Mouse (Mus musculus) hindbrain, embryonic 15.5 days (tissue): ENCODE data around the gene Pnck. TPM values are rescaled to one million over a fixed set of nuclear protein-coding genes. Genes with fewer than 3 reads are reported as not detected.
A peak's percentile ranks its signal among the peaks of the same experiment; 100 is the strongest.

ENCODE experiments used
- ATAC-seq: fragments of 200-750 bp; cut with Nextera tagmentation; 2 replicates; pipeline ENCODE4 v1.8.0; 2017; ENCODE audit warnings: low read depth, moderate number of reproducible peaks, moderate TSS enrichment; ENCODE audit not compliant: low FRiP score
- H3K27ac ChIP-seq: fragments of 300-500 bp; sonication (generic); replicated peaks from 2 replicates; pipeline ENCODE4 v1.5.1; 2015; ENCODE audit warnings: mild to moderate bottlenecking, inconsistent platforms
- H3K27me3 ChIP-seq: fragments of 300-500 bp; sonication (generic); 2 replicates; pipeline ENCODE4 v1.6.1; 2015; ENCODE audit warnings: control low read depth, inconsistent platforms
- H3K36me3 ChIP-seq: fragments of 300-500 bp; sonication (generic); 2 replicates; pipeline ENCODE4 v1.6.1; 2015; ENCODE audit warnings: control low read depth, inconsistent platforms
- H3K4me1 ChIP-seq: fragments of 300-500 bp; sonication (generic); replicated peaks from 2 replicates; pipeline ENCODE4 v1.6.1; 2015; ENCODE audit warnings: control low read depth, inconsistent platforms
- H3K4me2 ChIP-seq: fragments of 300-500 bp; sonication (generic); 2 replicates; pipeline ENCODE4 v1.6.1; 2015; ENCODE audit warnings: moderate library complexity, mild to moderate bottlenecking, inconsistent platforms
- H3K4me3 ChIP-seq: fragments of 300-500 bp; sonication (generic); 2 replicates; pipeline ENCODE4 v1.5.1; 2015; ENCODE audit warnings: mild to moderate bottlenecking, inconsistent platforms
- H3K9ac ChIP-seq: fragments of 300-500 bp; sonication (generic); 2 replicates; pipeline ENCODE4 v1.6.1; 2015; ENCODE audit warnings: inconsistent platforms
- H3K9me3 ChIP-seq: fragments of 300-500 bp; sonication (generic); 2 replicates; pipeline ENCODE4 v1.6.1; 2016; ENCODE audit warnings: control low read depth, inconsistent platforms
- WGBS: fragments of 180-500 bp; shearing (Covaris S2); methylation state at CpG from one replicate; pipeline ENCODE4 v1.1.7; 2015; 5-methylcytosine and 5-hydroxymethylcytosine counted together
- polyA plus RNA-seq: library from polyadenylated mRNA; unstranded; fragments of >200 nt; fragmentation: Nextera tagmentation; extraction: Ambion mirVana; gene quantifications from 2 replicates; pipeline ENCODE4 v1.2.1, GENCODE M21; 2015

Pnck gene
- polyA plus RNA-seq, 1 experiment from 2014 or later = 175 TPM

- no peak for ATAC-seq
- peak overlapping the region; percentile 74 for H3K4me2 ChIP-seq
- no peaks in the 10 kb centered on the region for H3K36me3 ChIP-seq
- H3K4me3 ChIP-seq = peak overlapping the region; percentile 37
- 19% methylated on average over 18 of the region's 19 CpGs for WGBS
- H3K9ac ChIP-seq = no peak overlapping the region
- H3K4me1 ChIP-seq = peaks cover 16% of the 10 kb centered on the region
- no peaks in the 10 kb centered on the region for H3K9me3 ChIP-seq
- no peak overlapping the region for H3K27ac ChIP-seq
- peaks cover 51% of the 10 kb centered on the region for H3K27me3 ChIP-seq
Observed at GRCm38 (mm10) chrX:73637415-73637814, 22.5 kb downstream of the Pnck start.

- H3K4me3 ChIP-seq = peak overlapping the region; percentile 26
- ATAC-seq = no peak
- H3K27me3 ChIP-seq = peaks cover 42% of the 10 kb centered on the region
Observed at GRCm38 (mm10) chrX:73635425-73635824, 24.5 kb downstream of the Pnck start.

GRCm38 (mm10) chrX:73626981-73627380, 32.9 kb downstream of the Pnck start:
- no peak for ATAC-seq
- Histone ChIP-seq H3K36me3 (no peaks in the 10 kb centered on the region), H3K9ac (no peak overlapping the region), H3K27ac (no peak overlapping the region), H3K9me3 (no peaks in the 10 kb centered on the region), H3K4me2 (no peak overlapping the region), H3K4me3 (no peak overlapping the region), H3K4me1 (no peaks in the 10 kb centered on the region), H3K27me3 (no peaks in the 10 kb centered on the region)

More at GRCm38 (mm10) chrX:73635425-73635824, 24.5 kb downstream of the Pnck start:
- Histone ChIP-seq H3K4me1 (peaks cover 16% of the 10 kb centered on the region), H3K9ac (no peak overlapping the region), H3K27ac (no peak overlapping the region), H3K9me3 (no peaks in the 10 kb centered on the region), H3K4me2 (peak overlapping the region; percentile 50), H3K36me3 (no peaks in the 10 kb centered on the region)
- WGBS = 20% methylated on average over 14 of the region's 19 CpGs

- H3K4me2 ChIP-seq = no peak overlapping the region
- no peaks in the 10 kb centered on the region for H3K9me3 ChIP-seq
- H3K27me3 ChIP-seq = no peaks in the 10 kb centered on the region
- H3K4me1 ChIP-seq = no peaks in the 10 kb centered on the region
- no peak overlapping the region for H3K4me3 ChIP-seq
- H3K9ac ChIP-seq = no peak overlapping the region
- 89% methylated on average over 2 of the region's 2 CpGs for WGBS
- no peaks in the 10 kb centered on the region for H3K36me3 ChIP-seq
- no peak for ATAC-seq
- no peak overlapping the region for H3K27ac ChIP-seq
Observed at GRCm38 (mm10) chrX:73619890-73620289, 40.0 kb downstream of the Pnck start.

GRCm38 (mm10) chrX:73619401-73619800, 40.5 kb downstream of the Pnck start:
- Histone ChIP-seq H3K27me3 (no peaks in the 10 kb centered on the region), H3K9ac (no peak overlapping the region), H3K4me3 (no peak overlapping the region), H3K27ac (no peak overlapping the region), H3K36me3 (no peaks in the 10 kb centered on the region), H3K9me3 (no peaks in the 10 kb centered on the region), H3K4me2 (no peak overlapping the region), H3K4me1 (no peaks in the 10 kb centered on the region)
- ATAC-seq = no peak

- H3K9me3 ChIP-seq = no peaks in the 10 kb centered on the region
- WGBS = 91% methylated on average over 1 of the region's 1 CpGs
- H3K27me3 ChIP-seq = no peaks in the 10 kb centered on the region
- no peaks in the 10 kb centered on the region for H3K4me1 ChIP-seq
- H3K4me3 ChIP-seq = no peak overlapping the region
- H3K9ac ChIP-seq = no peak overlapping the region
- no peaks in the 10 kb centered on the region for H3K36me3 ChIP-seq
- no peak for ATAC-seq
- no peak overlapping the region for H3K27ac ChIP-seq
- H3K4me2 ChIP-seq = no peak overlapping the region
Observed at GRCm38 (mm10) chrX:73615876-73616275, 44.0 kb downstream of the Pnck start.

- Histone ChIP-seq H3K27ac (no peak overlapping the region), H3K4me2 (no peak overlapping the region), H3K4me3 (no peak overlapping the region), H3K9me3 (no peaks in the 10 kb centered on the region), H3K9ac (no peak overlapping the region), H3K4me1 (no peaks in the 10 kb centered on the region), H3K27me3 (no peaks in the 10 kb centered on the region), H3K36me3 (no peaks in the 10 kb centered on the region)
- no peak for ATAC-seq
- WGBS = 65% methylated on average over 4 of the region's 4 CpGs
Observed at GRCm38 (mm10) chrX:73613665-73614064, 46.3 kb downstream of the Pnck start.

Other genes starting within 250 kb of the Pnck start
- 1.2 and 1.4 TPM in 2 replicates for gene Zfp92, start 249.0 kb downstream of the Pnck start, polyA plus RNA-seq
- not detected in 2 replicates for gene Trex2, start 224.8 kb downstream of the Pnck start, polyA plus RNA-seq
- 65.6 and 71.9 TPM in 2 replicates for gene Haus7, start 201.1 kb downstream of the Pnck start, polyA plus RNA-seq
- 24.3 and 25.8 TPM in 2 replicates for gene Bgn, start 176.5 kb downstream of the Pnck start, polyA plus RNA-seq
- 6.6 and 8.6 TPM in 2 replicates for gene Atp2b3, start 157.0 kb downstream of the Pnck start, polyA plus RNA-seq
- 0.82 and 1.0 TPM in 2 replicates for gene Dusp9, start 20.7 kb downstream of the Pnck start, polyA plus RNA-seq
- gene Slc6a8, start 13.0 kb upstream of the Pnck start, polyA plus RNA-seq = 6.7 and 7.0 TPM in 2 replicates
- gene Bcap31, start 56.1 kb upstream of the Pnck start, polyA plus RNA-seq = 134 and 137 TPM in 2 replicates
- gene Abcd1, start 56.5 kb upstream of the Pnck start, polyA plus RNA-seq = 12.9 and 13.9 TPM in 2 replicates
- 0.79 and 1.1 TPM in 2 replicates for gene Plxnb3, start 97.0 kb upstream of the Pnck start, polyA plus RNA-seq
- 1.4 and 1.9 TPM in 2 replicates for gene Srpk3, start 114.3 kb upstream of the Pnck start, polyA plus RNA-seq
- gene Idh3g, start 126.8 kb upstream of the Pnck start, polyA plus RNA-seq = 252 and 268 TPM in 2 replicates
- 143 and 154 TPM in 2 replicates for gene Ssr4, start 126.9 kb upstream of the Pnck start, polyA plus RNA-seq
- gene Pdzd4, start 164.9 kb upstream of the Pnck start, polyA plus RNA-seq = 4.5 and 4.7 TPM in 2 replicates
- 0.17 and 0.18 TPM in 2 replicates for gene Avpr2, start 232.0 kb upstream of the Pnck start, polyA plus RNA-seq
- 85.5 and 126 TPM in 2 replicates for gene L1cam, start 236.0 kb upstream of the Pnck start, polyA plus RNA-seq